Mouse (Mus musculus) gastrocnemius, postnatal 14 days (tissue): ENCODE measurements around the gene Rab31. TPM values are rescaled to one million over a fixed set of nuclear protein-coding genes. Genes with fewer than 3 reads are reported as not detected.
A peak's percentile ranks its signal among the peaks of the same experiment; 100 is the strongest.

Experiments
- DNase-seq: peaks from one replicate; pipeline ENCODE4 v3.0.0; 2021; ENCODE audit warnings: mixed read lengths
- intact Hi-C: fragments of 180-260 bp; cut with DNase I; formaldehyde crosslinking; loops from one replicate; pipeline ENCODE4 v1.15.1; 2025; ENCODE audit warnings: low total_unique reads
- total RNA-seq, 2 experiments: library from RNA; stranded (reverse); gene quantifications; 2 replicates each; pipeline ENCODE4 v1.2.3; 2021

The Rab31 gene
- total RNA-seq, 2 experiments from 2014 or later, result 14.1 to 15.4 TPM

DNA sequence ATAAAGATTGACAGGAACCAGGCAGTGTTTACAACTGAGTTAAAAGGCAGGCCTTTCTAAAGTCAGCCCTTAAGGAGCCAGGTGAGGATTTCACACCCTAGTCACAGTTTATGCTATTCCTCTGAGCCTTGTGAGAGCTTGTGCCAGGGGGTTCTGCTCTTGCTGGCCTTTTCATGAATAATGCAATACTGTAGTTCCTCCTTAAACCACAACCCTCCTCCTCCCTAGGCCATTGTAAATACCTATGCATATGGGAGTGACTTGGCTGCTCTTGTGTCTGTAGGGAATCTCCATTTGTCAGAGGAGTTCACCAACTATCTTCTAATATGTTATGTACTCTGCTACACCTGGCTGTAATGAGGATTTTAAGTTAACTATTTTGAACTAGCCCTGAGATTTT is 13.2 kb upstream of the Rab31 start:
- intact Hi-C loops, result loop anchor here (5.0 to 10.0 kb wide), 2 partner anchors 83 to 171 kb away; partner anchors contain the start of gene Vapa

DNA sequence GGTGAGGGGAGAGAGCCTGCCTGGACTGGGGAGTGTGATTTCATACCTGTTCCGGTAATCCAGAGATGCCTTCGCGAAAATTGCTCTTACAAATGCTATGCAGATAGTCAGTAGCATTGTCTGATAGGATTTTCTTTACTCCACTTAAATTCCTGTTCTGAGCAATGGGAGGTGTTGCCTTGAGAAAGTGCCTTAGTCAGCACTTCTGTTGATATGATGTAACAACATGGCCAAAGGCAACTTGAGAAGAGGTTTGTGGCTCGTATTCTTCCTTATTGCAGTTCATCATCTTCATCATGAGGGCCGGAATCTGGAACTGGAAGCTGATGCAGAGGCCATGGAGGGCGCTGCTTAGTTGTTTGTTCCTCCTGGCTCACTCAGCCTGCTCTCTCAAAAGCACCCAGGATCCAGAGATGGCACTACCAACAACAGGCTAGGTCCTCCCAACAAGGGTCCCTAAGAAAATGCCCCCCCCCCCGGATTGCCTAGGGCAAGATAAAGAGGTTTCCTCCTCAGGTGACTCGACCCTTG is 12.1 kb upstream of the Rab31 start:
- intact Hi-C loops, result loop anchor here (5.0 to 10.0 kb wide), 2 partner anchors 82 to 170 kb away; partner anchors contain the start of gene Vapa

More for the DNA sequence above, 13.2 kb upstream of the Rab31 start:
- DNase-seq, result no peak

DNA sequence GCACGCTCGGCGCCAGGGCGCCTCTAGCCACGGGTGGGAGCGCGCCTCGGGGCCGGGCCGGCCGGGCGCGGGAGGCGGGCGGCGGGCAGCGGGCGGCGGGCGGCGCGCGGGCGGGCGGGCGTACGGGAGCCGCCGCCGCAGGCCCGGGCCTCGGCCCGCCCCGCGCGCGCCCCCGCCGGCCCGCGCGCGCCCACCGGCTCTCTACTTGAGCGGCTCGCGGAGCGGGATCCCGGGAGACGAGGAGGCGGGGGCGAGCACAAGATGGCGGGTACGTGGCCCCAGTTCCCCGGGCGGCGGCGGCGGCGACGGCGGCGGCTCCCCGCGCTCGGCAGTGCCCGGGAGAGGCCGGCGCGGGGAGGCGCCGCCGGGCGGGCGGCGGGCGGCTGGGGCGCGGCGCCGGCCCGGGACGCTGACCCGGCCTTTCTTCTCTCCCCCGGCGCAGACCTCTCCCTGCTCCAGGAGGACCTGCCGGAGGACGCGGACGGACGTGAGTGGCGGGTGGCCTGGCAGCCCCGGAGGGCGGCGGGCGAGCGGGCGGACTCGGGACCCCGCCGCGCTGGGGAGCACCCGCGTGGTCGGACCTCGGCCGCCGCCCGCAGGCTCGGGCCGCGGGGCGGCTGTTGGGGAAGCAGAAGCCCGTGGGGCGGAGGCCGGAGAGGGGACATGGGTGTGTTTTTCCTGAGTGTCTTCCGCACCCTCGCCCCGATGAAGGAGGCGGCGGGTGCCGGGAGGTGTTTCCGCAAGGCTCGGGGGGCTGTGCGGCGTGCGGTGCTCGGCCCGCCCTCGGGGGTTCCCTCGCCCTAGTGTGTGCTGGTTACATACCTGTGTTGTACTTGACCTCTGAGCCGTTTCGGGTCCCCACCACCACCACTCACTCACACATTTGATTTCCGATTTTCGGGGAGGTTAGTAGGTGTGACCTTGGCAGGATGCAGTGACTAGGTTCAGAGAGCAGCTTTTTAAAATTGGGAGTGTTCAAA is 10.9 kb upstream of the Rab31 start:
- intact Hi-C loops, result loop anchor here (10.0 kb wide), 1 partner anchor 169 kb away; the partner anchor contains the start of gene Vapa

More for the DNA sequence above, 12.1 kb upstream of the Rab31 start:
- DNase-seq, result no peak

DNA sequence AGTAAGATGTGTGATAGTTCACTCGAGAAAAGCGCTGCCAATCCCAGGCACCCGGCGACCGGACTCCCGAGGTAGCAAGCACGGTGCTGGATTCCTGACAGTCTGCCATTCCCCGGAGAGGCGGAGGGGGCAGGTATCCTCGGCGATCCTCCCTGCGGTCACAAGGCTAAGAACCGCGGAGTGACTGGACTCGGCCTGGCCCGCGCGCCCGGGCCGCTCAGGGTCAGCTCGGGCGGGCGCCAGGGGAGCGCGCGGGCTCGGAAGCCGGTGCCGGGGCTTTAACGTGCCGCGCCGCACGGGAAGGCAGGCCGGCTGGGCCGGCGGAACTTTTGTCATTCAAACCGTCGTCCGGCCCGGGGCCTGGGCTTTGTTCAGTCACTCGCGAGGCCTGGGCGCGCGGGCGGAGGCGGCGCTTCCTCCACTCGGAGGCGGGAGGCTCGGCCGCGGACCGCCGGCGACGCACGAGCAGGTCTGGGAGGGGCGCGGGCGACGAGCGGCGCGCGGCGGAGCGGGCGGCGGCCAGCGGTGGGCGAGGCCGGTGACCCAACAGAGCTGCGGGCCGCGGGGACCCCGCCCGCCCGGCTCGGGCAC is 10.1 kb upstream of the Rab31 start, which contains the start of gene Ppp4r1:
Gene Ppp4r1 (plus strand): TSS at position 23 of the 591 bp plus-strand sequence.
- DNase-seq, result peak; percentile 86
- intact Hi-C loops, result loop anchor here (10.0 kb wide), 1 partner anchor 168 kb away; the partner anchor contains the start of gene Vapa

More for the DNA sequence above, 10.9 kb upstream of the Rab31 start:
- DNase-seq, result peak; percentile 87

DNA sequence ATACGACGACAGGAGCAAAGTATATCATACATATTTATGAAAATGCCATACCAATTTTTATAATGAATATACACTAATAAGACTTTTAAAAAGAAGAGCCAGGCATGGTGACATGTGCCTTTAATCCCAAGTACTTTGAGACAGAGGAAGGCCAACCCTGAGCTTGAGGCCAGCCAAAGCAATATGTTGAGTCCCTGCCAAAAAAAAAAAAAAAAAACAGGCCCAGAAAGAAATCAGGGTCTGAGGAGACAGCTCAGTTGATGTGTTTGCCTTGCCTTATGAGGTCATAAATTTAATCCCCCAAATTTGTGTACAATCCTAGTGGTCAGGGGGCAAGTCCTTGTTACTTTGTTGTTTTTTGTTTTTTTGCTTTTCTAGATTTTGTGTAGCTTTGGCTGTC is 8.4 kb upstream of the Rab31 start:
- intact Hi-C loops, result loop anchor here (10.0 kb wide), 1 partner anchor 166 kb away; the partner anchor contains the start of gene Vapa
- DNase-seq, result no peak

- intact Hi-C loops, result no loop called here
- no peak for DNase-seq
Measured at GRCm38 (mm10) chr17:65777461-65777860, 4.9 kb upstream of the Rab31 start.

GRCm38 (mm10) chr17:65776228-65776627 is 3.7 kb upstream of the Rab31 start:
- no peak for DNase-seq
- intact Hi-C loops, result no loop called here

DNA sequence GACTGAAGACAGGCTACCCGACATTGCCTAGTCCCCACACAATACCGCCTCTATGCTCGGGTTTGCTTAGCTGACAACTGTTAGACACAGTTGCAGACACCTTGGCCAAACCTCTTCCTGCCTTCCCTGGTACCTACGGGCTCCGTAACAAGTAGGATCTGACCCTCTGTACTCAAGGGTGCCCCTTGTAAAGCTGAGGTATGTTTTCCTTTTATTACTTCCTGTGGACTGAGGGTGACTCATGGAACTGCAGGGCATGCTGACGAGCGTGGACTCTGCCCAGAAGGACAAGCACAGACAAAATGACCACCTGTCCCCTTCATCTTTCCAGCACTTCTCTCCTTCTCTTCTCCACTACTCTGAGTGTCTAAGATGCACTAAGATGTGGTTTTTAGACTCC is 1.9 kb upstream of the Rab31 start:
- intact Hi-C loops, result no loop called here
- DNase-seq, result no peak

DNA sequence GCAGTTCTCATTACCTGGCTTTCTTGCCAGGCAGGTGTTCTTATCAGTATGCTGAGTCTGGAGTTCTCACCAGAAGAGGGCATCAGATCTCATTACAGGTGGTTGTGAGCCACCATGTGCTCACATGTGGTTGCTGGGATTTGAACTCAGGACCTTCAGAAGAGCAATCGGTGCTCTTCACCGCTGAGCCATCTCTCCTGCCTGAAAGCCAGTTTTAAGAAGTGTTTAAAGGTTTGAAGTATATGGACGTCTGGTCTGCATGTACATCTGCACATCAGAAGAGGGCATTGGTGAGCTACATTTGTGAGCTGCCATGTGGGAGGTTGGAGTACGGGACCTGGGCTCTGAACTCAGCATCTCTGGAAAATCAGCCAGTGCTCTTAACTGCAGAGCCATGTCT is 1.1 kb upstream of the Rab31 start:
- intact Hi-C loops, result no loop called here
- no peak for DNase-seq

DNA sequence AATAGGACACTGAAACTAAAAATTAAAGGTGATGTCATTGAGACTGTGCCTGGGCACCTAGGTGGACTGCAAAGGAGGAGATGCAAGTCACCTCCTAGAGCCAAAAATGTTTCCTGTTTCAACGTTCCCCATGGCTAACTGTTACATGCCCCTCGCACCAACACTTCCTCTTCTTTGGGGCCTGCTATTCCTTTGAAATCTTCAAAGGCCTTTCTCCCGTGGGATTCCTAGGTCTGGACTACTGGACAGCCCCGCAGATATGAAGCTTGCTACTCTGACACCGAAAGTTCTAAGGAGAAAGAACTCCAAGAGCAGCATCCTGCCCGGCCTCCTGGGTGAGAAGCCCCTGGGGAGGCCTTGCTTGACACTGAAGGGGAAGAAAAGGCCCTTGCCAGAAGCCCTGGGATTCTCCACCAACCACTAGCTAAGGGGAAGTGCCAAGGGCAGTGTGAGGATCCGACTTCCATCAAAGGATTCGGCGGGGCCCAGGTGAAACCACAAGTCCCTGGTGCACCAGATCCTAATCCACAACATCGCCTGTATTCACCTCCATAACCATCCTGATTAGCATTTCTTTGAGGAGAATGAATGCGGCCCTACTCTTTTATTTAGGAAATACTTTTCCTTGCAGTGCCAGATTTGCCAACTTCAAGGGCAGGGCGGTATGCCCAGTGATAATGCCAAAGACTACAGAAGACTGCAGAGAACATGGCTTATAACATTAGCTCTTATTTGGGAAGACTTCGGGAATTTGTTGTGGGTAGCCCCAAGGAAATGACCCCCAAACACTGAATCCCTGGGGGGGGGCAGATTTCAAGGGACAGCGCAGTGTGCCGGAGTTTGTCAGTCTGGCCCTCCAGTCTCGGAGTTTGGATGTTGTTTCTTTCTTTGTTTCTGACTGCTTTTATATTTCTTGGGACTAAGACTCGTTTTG is 1.3 kb downstream of the Rab31 start:
- intact Hi-C loops, result no loop called here

DNA sequence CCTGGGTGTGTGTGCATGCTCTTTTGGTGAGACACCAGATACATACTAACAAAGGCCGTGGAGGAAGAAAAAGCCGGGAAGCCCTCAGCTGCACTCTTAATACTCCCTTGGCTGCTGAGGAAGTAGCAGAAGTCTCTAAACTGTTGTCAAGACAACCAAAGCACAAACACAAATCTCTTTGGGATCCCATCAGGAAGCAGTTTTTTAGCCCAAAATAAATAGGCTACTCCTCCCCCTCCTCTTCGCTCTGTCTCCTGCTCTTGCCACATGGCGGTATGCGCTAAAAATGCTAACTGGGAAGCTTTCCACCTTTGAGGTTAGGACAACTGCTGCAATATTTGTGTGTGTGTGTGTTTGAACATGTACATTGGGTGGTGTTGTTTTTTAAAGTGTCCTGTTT is 4.1 kb downstream of the Rab31 start:
- intact Hi-C loops, result loop anchor here (5.0 kb wide), 1 partner anchor 46 kb away; no protein-coding TSS in a partner anchor
- peak; percentile 21 for DNase-seq

More for the DNA sequence above, 1.3 kb downstream of the Rab31 start:
- peak; percentile 16 for DNase-seq

DNA sequence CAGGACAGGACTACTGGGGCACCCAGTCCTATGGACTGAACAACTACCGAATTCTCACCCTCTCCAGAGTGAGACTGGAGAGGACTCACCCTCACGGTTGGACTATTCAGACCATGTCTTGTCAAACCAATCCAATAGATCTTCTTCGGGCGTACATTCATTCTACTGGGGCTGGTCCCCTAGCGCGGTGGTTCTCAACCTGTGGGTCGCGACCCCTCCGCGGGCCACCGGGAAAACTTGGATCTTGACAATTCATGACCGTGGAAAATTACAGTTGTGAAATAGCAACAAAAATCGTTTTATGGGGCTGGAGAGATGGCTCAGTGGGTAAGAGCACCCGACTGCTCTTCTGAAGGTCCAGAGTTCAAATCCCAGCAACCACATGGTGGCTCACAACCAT is 9.3 kb downstream of the Rab31 start:
- intact Hi-C loops, result no loop called here
- no peak for DNase-seq

DNA sequence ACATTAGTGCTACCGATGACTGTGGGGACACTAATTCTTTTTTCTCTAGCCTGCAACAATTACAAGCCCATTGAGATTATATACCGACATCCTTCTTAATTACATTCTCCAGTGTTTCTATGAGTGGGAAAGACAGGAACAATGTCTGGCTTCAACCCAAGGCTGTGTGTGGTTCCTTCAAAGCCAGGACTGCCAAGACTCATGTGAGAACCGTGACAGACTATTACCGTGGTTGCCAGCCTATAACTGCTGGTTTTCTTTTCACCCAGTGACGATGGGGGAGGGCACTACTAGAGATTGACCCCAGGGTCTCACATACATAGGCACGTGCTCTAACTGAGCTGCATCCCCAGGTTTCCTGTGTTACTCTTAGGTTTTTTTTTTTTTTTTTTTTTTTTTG is 15.4 kb downstream of the Rab31 start:
- no peak for DNase-seq
- intact Hi-C loops, result no loop called here

- intact Hi-C loops, result no loop called here
Measured at GRCm38 (mm10) chr17:65755857-65756256, 16.7 kb downstream of the Rab31 start.

GRCm38 (mm10) chr17:65753130-65753529 is 19.4 kb downstream of the Rab31 start:
- intact Hi-C loops, result no loop called here
- DNase-seq, result no peak

More at GRCm38 (mm10) chr17:65755857-65756256, 16.7 kb downstream of the Rab31 start:
- DNase-seq, result no peak

- no peak for DNase-seq
- intact Hi-C loops, result no loop called here
Measured at GRCm38 (mm10) chr17:65750301-65750700, 22.3 kb downstream of the Rab31 start.

DNA sequence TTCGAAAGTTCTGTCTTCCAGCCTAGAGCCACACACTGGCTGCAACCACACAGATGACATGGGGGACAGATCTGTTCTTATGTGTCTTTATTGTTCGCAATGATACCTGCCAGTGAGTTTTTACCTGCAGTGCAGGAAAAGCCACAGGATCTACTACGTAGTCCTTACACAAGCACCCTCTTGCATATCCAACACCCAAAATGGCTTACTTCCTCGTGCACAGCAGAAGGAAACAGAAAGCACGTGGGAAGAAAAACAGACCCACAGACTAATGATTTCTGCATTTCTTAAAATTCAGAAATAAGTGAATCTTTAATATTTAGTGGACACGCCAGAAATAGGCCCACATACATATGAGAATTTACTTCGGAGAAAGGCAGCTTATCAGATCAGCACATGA is 22.7 kb downstream of the Rab31 start:
- intact Hi-C loops, result no loop called here

GRCm38 (mm10) chr17:65748997-65749396 is 23.6 kb downstream of the Rab31 start:
- intact Hi-C loops, result no loop called here
- no peak for DNase-seq

More for the DNA sequence above, 22.7 kb downstream of the Rab31 start:
- DNase-seq, result no peak

GRCm38 (mm10) chr17:65746314-65746713 is 26.2 kb downstream of the Rab31 start:
- intact Hi-C loops, result no loop called here
- DNase-seq, result no peak
